Mouse (Mus musculus): ENCODE measurements around the gene Olah.

DNA sequence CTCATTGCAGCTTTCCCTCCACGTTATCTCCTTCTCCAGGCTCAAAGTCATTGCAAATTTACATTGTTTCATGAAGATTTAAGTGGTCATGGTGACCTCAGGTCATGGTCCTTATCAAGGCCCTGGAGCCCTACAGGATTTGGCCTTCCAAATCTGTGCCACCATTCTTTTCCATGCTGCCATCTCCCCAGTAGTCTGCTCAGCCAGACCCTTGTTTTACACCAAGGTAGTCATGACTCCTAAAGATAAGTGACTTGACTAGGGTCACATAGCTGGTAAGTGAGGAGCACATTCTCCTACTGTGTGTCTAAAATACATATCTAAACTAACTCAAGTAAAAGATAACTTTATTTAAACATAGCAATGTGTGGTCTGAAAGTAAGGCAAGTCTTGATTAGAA is 104.8 kb downstream of the Olah start:
- TF ChIP-seq CTCF (IDR thresholded peaks at IDR 0.05; ENCODE audit: insufficient read depth, low read depth, low read length) (no peak), POLR2A (IDR thresholded peaks at IDR 0.05; ENCODE audit: insufficient read depth, low read depth, low read length) (no peak)
